Mouse (Mus musculus) lung, postnatal 0 days (tissue): Measurements from ENCODE around the gene Prkcsh.

Source experiments
- CTCF ChIP-seq: IDR thresholded peaks from 2 replicates; pipeline ENCODE4 v1.5.1; 2016; ENCODE audit warnings: antibody characterized with exemption, mild to moderate bottlenecking
- EP300 ChIP-seq: IDR thresholded peaks from 2 replicates; pipeline ENCODE4 v1.6.1; 2016; ENCODE audit warnings: antibody characterized with exemption, mild to moderate bottlenecking, control low read depth

GRCm38 (mm10) chr9:22058011-22058424, 55.4 kb downstream of the Prkcsh start:
- TF ChIP-seq CTCF: no peak
- TF ChIP-seq EP300: no peak
